Mouse (Mus musculus) layer of hippocampus, adult 8-10 months (tissue): Measurements from ENCODE around the gene Skp1a. TPM values are rescaled to one million over a fixed set of nuclear protein-coding genes. Genes with fewer than 3 reads are reported as not detected.

Source experiments
- DNase-seq, 2 experiments: peaks; one replicate each; pipeline ENCODE4 v3.0.0; 2022; ENCODE audit warnings: low spot score in 2 of 2
- total RNA-seq, 4 experiments: library from RNA; stranded (reverse); gene quantifications; 2 replicates each; pipeline ENCODE4 v1.2.4; 2022

Skp1a gene
- total RNA-seq, 4 experiments from 2014 or later: 433 to 496 (median 439) TPM

DNA sequence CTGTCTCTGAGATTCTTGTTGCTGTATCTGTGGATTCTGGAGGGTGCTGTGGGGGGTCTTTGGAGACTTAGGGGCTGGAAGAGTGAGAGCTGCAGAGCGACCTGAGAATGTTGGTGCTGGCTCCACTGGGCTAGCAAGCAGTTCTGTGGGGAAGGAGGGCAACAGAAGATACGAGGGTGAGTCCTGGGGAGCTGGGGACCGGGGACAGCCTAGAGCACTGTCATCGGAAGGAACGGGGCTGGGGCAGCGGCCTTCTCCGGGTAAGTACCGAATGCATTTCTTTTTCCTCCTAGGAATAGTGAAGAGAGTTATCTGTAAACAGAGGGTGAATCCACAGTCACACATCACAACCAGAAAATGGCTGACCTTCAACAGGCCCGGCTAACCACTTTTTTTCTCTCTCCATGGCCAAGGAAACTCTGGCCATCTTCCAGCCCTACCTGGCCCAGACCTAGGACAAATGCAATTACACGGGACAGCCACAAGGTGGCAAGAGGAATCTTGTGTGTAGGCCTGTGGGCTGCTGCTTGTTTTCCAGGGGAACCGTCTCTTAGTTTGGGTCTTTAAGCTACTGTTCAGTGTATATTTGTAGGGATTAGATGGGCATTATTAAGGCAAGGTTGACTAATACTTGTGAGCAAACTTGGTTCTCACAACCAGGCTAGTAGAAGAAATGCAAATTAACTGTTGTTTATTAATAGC is 22.0 kb downstream of the Skp1a start:
- peak; percentile 39 to 51 for DNase-seq

DNA sequence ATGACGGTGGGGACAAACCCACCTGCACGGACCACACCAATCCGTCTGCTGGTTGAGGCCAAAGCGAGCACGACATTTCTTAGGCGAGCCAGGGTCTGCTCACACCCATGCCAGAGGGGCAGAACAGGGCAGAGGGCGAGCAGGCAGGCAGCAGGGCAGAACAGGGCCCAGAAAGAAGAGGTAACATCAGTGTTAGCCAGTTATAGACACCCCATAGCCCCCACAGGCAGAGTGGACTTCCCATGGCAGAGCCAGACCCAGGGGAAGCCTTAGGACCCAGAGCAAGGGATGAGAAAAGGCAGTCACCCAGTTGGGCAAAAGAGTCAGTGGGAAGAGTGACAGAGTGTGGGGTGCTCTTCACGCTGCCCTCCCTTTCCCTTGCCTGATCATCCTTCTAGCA is 23.3 kb downstream of the Skp1a start:
- DNase-seq: no peak

DNA sequence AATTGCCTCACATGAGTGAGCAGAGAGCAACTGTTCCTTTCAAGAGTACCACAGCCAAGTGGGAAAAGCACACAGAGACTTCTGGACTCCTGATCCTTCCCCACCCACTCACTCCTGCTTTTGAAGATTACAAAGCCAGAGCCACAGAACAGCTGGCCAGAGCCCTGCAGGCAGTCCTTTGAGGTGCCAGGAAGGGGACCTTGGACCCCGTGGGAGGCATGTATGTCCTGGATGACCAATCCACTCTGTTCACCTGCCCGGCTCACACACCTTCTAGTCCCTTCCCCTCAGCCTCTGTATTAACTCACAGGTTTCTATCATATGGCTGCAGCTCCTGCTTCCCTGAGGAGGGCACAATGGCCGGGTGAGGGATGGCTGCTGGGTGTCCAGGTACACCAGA is 25.6 kb downstream of the Skp1a start:
- no peak for DNase-seq

- no peak for DNase-seq
Observed at GRCm38 (mm10) chr11:52258711-52259110, 26.9 kb downstream of the Skp1a start.

- no peak for DNase-seq
Observed at GRCm38 (mm10) chr11:52260878-52261277, 29.1 kb downstream of the Skp1a start.

DNA sequence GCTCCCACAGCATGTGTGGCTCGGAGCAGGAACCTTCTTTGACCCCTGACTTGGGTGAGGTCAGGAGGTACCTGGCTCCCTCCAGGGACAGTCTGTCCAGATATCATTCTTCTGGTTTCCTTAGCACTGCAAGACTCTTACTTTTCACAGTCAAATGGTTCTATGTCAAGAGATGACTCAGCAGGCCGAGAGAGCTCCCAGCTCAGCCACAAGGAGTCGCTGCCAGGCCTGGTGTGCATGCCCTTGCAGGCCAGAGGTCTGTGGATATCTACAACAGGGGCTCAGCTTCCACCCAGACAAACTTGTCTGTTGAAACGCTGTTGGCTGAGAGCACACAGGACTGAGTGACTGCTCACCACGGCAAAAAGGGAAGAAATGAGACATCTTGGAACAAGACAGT is 30.1 kb downstream of the Skp1a start:
- DNase-seq: no peak

GRCm38 (mm10) chr11:52262338-52262737 is 30.5 kb downstream of the Skp1a start:
- no peak for DNase-seq

- no peak for DNase-seq
Observed at GRCm38 (mm10) chr11:52264871-52265270, 33.1 kb downstream of the Skp1a start.

DNA sequence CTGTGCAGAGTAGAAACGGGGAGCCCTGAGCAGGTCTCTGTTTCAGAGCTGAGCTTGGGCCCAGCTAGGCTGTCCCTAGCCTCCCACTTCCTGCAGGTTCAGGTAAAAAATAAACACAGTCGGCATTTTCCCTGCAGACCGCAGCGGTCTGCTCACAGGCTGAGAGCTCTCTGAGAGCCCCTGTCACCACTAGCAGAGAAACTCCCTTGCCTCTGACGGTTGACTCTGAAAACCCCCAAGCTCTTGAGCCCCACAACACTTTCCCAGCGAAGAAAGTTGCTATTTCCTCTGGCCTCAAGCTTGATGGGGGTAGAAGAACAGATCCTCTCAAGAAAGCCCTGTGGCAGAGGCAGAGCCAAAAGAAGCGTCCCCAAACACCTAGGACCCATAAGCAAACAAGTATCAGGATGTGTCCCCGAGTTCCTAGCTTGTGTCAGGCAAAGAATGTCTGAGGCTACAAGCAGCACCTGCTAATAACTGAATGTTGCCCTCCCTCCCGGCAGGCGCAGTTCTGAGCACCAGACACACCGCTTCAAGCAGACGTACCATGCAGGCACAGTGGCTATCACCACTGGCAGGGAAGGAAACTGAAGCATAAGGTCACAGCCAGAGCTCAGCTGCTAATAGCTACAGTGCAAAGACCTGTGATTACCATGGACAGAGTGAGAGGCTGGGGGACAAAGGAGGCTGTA is 34.0 kb downstream of the Skp1a start:
- no peak for DNase-seq

DNA sequence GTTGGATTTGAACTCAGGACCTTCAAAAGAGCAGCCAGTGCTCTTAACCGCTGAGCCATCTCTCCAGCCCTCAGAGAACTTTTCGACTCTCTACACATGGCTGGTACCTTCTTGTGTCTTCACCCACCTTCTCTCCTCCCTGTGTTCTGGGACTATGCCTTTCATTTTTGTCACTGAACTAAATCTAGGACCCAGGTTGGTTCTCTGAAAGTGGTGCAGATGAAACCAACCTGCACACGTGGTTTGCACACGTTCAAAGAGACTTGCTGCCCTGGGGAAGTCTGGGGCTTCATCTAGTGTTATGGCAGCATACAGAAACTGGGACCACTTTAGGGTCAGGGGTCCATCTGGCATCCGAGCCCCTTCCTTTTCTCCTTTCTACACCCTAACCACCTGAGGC is 35.5 kb downstream of the Skp1a start:
- no peak for DNase-seq

DNA sequence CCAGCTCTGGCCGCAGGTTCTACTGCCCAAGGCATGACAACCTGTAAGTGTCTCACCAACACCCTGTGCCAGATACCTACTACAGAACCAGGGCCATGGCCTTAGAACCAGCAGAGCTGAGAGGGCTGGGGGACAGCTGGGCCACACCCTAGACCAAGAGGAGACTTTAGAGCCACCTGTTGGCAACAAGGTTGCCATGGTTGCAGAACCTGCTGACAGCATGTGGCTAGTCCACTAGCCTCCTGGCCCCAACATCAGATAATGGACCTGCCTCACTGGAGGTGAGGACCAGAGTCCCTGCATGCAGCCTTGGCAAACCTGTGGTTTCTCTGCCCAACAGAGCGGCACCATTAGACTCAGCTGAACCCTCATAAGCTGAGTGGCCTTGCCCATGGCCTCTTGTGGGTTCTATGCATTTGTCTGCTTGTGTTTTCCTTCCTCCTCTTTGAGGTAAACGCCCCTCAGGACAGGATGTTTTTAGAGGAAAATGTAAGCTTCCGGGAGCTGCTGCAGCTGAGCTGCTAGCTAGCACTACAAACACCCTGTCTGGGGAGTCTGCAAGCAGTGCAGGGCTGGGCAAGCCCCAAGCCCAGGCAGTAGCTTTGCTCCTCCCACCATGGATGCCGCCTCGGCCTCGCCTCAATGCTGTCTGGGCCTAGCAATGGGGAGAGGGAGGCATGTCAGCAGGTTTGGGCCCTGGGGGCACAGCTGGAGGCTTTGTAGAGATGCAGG is 36.5 kb downstream of the Skp1a start:
- no peak for DNase-seq

DNA sequence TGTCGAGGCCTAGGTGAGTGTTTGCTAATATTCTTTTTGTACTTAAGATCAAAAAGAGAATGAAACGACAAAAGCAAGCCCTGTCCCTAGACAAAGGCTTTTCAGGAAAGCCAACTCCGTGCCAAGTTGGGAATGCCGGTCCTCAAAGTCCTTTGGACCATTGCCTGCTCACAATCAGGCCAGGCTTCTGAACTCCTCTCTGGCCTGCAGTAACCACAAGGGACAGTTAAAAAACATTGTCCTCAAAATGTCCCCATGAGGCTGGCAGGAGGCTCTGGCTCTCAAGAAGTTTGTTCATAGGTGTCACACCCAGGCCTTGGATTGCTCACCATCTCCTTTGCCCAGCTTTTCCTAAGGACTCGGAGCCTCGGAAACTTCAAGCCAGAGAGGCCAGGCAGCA is 38.0 kb downstream of the Skp1a start:
- DNase-seq: no peak

DNA sequence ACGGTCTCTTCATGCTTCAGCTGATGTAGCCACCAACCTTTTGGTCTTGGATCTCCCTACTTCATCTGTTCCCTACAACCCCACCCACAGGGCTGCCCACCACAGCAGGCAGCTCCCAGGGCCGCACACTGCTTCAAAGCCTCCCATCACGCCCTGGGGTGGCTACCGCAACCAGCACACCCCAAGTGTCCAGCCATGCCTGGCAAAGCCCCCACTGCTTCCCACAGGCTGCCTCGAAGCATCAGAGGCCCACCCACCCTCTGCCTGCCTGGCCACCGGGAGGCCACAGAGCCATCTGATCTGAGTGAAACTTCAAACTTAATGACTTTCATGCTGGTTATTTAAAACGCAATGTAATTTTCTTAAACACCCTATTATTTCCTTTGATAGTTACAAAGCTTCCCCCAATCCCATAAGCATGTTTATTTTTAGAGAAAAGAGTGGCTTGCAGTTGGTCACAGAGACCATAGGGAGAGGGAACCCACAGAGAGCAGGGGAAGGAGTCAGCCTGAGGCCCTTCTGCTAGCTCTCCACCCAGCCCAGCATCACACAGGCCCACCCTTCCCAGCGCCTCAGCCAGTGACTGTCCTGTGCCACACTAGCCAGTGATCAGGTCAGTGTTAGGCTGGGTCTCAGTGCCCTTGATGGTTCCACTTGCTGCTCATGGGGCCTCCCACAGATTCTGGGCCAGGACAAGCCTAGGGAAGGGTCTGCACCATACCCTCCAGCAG is 40.1 kb downstream of the Skp1a start:
- no peak for DNase-seq

DNA sequence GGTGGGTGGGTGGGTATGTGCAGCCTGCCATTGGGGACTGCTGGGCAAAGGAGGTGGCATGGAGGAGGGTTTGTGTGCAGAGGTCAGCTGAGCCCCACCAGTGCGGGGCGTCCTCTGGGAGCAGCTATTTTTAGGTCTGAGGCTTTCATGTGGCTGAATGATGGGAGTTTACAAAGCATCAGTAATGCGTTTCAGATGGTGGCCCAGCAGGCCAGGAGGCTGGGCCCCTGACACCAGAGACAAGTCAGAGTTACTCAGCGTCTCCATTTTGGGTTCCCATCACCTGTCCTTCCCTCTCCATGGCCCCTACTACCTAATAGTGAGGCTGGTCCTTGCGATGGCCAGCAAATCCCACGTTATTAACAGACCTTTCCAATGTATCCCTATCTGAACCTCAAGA is 40.8 kb downstream of the Skp1a start:
- no peak for DNase-seq

GRCm38 (mm10) chr11:52273183-52273941 is 41.6 kb downstream of the Skp1a start:
- DNase-seq: no peak

GRCm38 (mm10) chr11:52273942-52274330 is 42.1 kb downstream of the Skp1a start:
- DNase-seq: no peak

- no peak for DNase-seq
Observed at GRCm38 (mm10) chr11:52274456-52275112, 42.8 kb downstream of the Skp1a start.

DNA sequence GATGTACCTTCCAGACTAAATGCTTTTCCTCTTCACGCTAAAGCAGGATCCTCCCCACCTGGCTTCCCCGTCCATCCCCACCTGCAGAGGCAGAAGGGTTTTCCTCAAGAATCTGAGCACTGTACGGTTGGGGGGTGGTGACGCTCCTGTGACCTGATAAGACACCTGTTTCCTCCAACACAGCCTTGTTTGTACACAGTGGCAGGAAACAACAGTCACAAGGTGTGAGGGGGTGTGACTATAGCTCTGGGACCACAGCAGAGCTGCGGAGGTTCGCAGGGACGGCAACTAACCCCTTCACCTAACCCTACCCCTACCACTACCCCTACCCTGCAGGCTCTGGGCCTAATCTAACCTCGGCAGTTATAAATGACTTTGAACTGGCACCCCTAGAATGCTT is 43.6 kb downstream of the Skp1a start:
- DNase-seq: no peak

- DNase-seq: no peak
Observed at GRCm38 (mm10) chr11:52275774-52276555, 44.2 kb downstream of the Skp1a start.

DNA sequence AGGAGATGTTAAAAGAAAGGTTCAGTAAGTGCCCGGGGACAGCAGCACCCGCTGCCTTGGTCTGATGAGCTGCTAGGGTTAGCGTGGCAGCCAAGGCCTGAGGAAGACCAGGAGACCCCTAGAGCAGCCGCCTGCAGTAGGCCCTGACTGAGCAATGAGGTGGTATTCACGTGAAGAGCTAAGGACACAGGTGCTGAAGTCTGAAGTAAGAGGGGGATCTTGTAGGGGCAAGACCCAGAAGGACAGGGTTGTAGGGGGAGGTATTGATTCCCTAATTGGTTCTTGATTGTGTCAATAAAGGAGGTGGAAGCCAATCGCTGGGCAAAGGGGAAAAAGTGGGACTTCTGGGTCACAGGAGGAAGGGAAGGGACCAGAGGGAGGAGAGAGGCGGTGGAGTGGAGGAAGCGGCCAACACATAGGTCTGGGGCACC is 45.2 kb downstream of the Skp1a start:
- no peak for DNase-seq
